Mouse (Mus musculus) midbrain, embryonic 15.5 days (tissue): ENCODE measurements at regions not wholly inside any gene's neighbourhood (a gene's known extent, or its start where the extent isn't known, plus 50 kb on each side); places are given as distances from the start of the nearest gene placed in this dataset.
A peak's percentile ranks its signal among the peaks of the same experiment; 100 is the strongest.

Experiments used
- ATAC-seq: fragments of 200-750 bp; cut with Nextera tagmentation; replicated peaks from 2 replicates; pipeline ENCODE4 v1.8.0; 2017; ENCODE audit warnings: moderate TSS enrichment
- H3K27ac ChIP-seq: fragments of 300-500 bp; sonication (generic); 2 replicates; pipeline ENCODE4 v1.5.1; 2015; ENCODE audit warnings: mild to moderate bottlenecking, inconsistent platforms
- H3K27me3 ChIP-seq: fragments of 300-500 bp; sonication (generic); replicated peaks from 2 replicates; pipeline ENCODE4 v1.6.1; 2015; ENCODE audit warnings: inconsistent platforms
- H3K36me3 ChIP-seq: fragments of 300-500 bp; sonication (generic); replicated peaks from 2 replicates; pipeline ENCODE4 v1.6.1; 2015; ENCODE audit warnings: inconsistent platforms
- H3K4me1 ChIP-seq: fragments of 300-500 bp; sonication (generic); 2 replicates; pipeline ENCODE4 v1.6.1; 2015; ENCODE audit warnings: inconsistent platforms
- H3K4me2 ChIP-seq: fragments of 300-500 bp; sonication (generic); 2 replicates; pipeline ENCODE4 v1.6.1; 2015; ENCODE audit warnings: inconsistent platforms, mild to moderate bottlenecking, moderate library complexity
- H3K4me3 ChIP-seq: fragments of 300-500 bp; sonication (generic); 2 replicates; pipeline ENCODE4 v1.5.1; 2015; ENCODE audit warnings: mild to moderate bottlenecking, inconsistent platforms
- H3K9ac ChIP-seq: fragments of 300-500 bp; sonication (generic); 2 replicates; pipeline ENCODE4 v1.6.1; 2015; ENCODE audit warnings: mild to moderate bottlenecking, inconsistent platforms
- H3K9me3 ChIP-seq: fragments of 300-500 bp; sonication (generic); 2 replicates; pipeline ENCODE4 v1.6.1; 2016; ENCODE audit warnings: inconsistent platforms
- WGBS: fragments of 180-500 bp; shearing (Covaris S2); methylation state at CpG from one replicate; pipeline ENCODE4 v1.1.7; 2015; ENCODE audit warnings: mixed read lengths; 5-methylcytosine and 5-hydroxymethylcytosine counted together

- no peak for ATAC-seq
- no peak overlapping the region for H3K4me3 ChIP-seq
- H3K27ac ChIP-seq = no peak overlapping the region
- WGBS = 43% methylated on average over 4 of the region's 4 CpGs
- no peaks in the 10 kb centered on the region for H3K36me3 ChIP-seq
- H3K27me3 ChIP-seq = no peaks in the 10 kb centered on the region
- peaks cover 6% of the 10 kb centered on the region; the same call in 1 of the 2 replicates for H3K4me1 ChIP-seq
- H3K9ac ChIP-seq = no peak overlapping the region
- H3K9me3 ChIP-seq = no peaks in the 10 kb centered on the region
- no peak overlapping the region for H3K4me2 ChIP-seq
Measured at GRCm38 (mm10) chr2:178574859-178575258, 144.5 kb downstream of the Cdh26 start.

GRCm38 (mm10) chr2:178575403-178575802 lies 145.1 kb downstream of the Cdh26 start:
- no peak overlapping the region for H3K4me2 ChIP-seq
- WGBS = 58% methylated on average over 6 of the region's 6 CpGs
- no peaks in the 10 kb centered on the region for H3K36me3 ChIP-seq
- H3K4me1 ChIP-seq = peaks cover 10% of the 10 kb centered on the region; the same call in 1 of the 2 replicates
- H3K27ac ChIP-seq = no peak overlapping the region
- H3K9ac ChIP-seq = no peak overlapping the region
- no peaks in the 10 kb centered on the region for H3K9me3 ChIP-seq
- H3K27me3 ChIP-seq = no peaks in the 10 kb centered on the region
- H3K4me3 ChIP-seq = no peak overlapping the region
- ATAC-seq = no peak

- ATAC-seq = no peak
- WGBS = 67% methylated on average over 7 of the region's 7 CpGs
Measured at GRCm38 (mm10) chr2:178576067-178576466, 145.7 kb downstream of the Cdh26 start.

GRCm38 (mm10) chr2:178579571-178579970 lies 149.2 kb downstream of the Cdh26 start:
- Histone ChIP-seq H3K4me1 (peaks cover 9% of the 10 kb centered on the region; the same call in 1 of the 2 replicates), H3K4me2 (no peak overlapping the region), H3K9me3 (no peaks in the 10 kb centered on the region), H3K36me3 (no peaks in the 10 kb centered on the region), H3K27me3 (no peaks in the 10 kb centered on the region), H3K27ac (no peak overlapping the region), H3K4me3 (no peak overlapping the region), H3K9ac (no peak overlapping the region)
- WGBS = 81% methylated on average over 6 of the region's 6 CpGs
- ATAC-seq = no peak

More at GRCm38 (mm10) chr2:178576067-178576466, 145.7 kb downstream of the Cdh26 start:
- H3K4me2 ChIP-seq = no peak overlapping the region
- no peak overlapping the region for H3K27ac ChIP-seq
- no peak overlapping the region for H3K4me3 ChIP-seq
- H3K9me3 ChIP-seq = no peaks in the 10 kb centered on the region
- H3K4me1 ChIP-seq = peaks cover 10% of the 10 kb centered on the region; the same call in 1 of the 2 replicates
- no peaks in the 10 kb centered on the region for H3K36me3 ChIP-seq
- no peak overlapping the region for H3K9ac ChIP-seq
- no peaks in the 10 kb centered on the region for H3K27me3 ChIP-seq

GRCm38 (mm10) chr2:178581306-178581705 lies 151.0 kb downstream of the Cdh26 start:
- H3K9me3 ChIP-seq = no peaks in the 10 kb centered on the region
- no peak for ATAC-seq

GRCm38 (mm10) chr2:178584970-178585566 lies 154.7 kb downstream of the Cdh26 start:
- Histone ChIP-seq H3K27me3 (no peaks in the 10 kb centered on the region), H3K4me2 (no peak overlapping the region), H3K27ac (no peak overlapping the region), H3K36me3 (no peaks in the 10 kb centered on the region), H3K4me3 (no peak overlapping the region), H3K9ac (no peak overlapping the region), H3K4me1 (0 out of 2 replicates have a peak, but pooled peaks cover 1% of the 10 kb centered on the region), H3K9me3 (no peaks in the 10 kb centered on the region)
- no peak for ATAC-seq
- 78% methylated on average over 5 of the region's 5 CpGs for WGBS

More at GRCm38 (mm10) chr2:178581306-178581705, 151.0 kb downstream of the Cdh26 start:
- no peak overlapping the region for H3K27ac ChIP-seq
- no peak overlapping the region for H3K9ac ChIP-seq
- H3K36me3 ChIP-seq = no peaks in the 10 kb centered on the region
- H3K4me3 ChIP-seq = no peak overlapping the region
- no peaks in the 10 kb centered on the region for H3K27me3 ChIP-seq
- H3K4me2 ChIP-seq = no peak overlapping the region
- H3K4me1 ChIP-seq = 0 out of 2 replicates have a peak, but pooled peaks cover 4% of the 10 kb centered on the region
- WGBS = 91% methylated on average over 12 of the region's 12 CpGs

GRCm38 (mm10) chr2:178587134-178587636 lies 156.9 kb downstream of the Cdh26 start:
- no peak for ATAC-seq
- Histone ChIP-seq H3K36me3 (no peaks in the 10 kb centered on the region), H3K4me1 (no peaks in the 10 kb centered on the region), H3K9ac (no peak overlapping the region), H3K4me3 (no peak overlapping the region), H3K27me3 (no peaks in the 10 kb centered on the region), H3K9me3 (no peaks in the 10 kb centered on the region), H3K4me2 (no peak overlapping the region), H3K27ac (no peak overlapping the region)
- WGBS = 48% methylated on average over 7 of the region's 7 CpGs

- no peak overlapping the region for H3K9ac ChIP-seq
- H3K9me3 ChIP-seq = no peaks in the 10 kb centered on the region
- no peak overlapping the region for H3K4me3 ChIP-seq
- no peaks in the 10 kb centered on the region for H3K36me3 ChIP-seq
- H3K27me3 ChIP-seq = no peaks in the 10 kb centered on the region
- H3K27ac ChIP-seq = no peak overlapping the region
- 48% methylated on average over 9 of the region's 9 CpGs for WGBS
- peaks cover 8% of the 10 kb centered on the region for H3K4me1 ChIP-seq
- no peak overlapping the region for H3K4me2 ChIP-seq
- no peak for ATAC-seq
Measured at GRCm38 (mm10) chr2:178593743-178594142, 163.4 kb downstream of the Cdh26 start.

- 26% methylated on average over 6 of the region's 6 CpGs for WGBS
- H3K9ac ChIP-seq = no peak overlapping the region
- H3K27ac ChIP-seq = no peak overlapping the region
- peaks cover 8% of the 10 kb centered on the region for H3K4me1 ChIP-seq
- 0 out of 2 replicates have a peak, but pooled peaks have one; percentile 46 for ATAC-seq
- no peak overlapping the region for H3K4me2 ChIP-seq
- H3K36me3 ChIP-seq = no peaks in the 10 kb centered on the region
- no peaks in the 10 kb centered on the region for H3K9me3 ChIP-seq
- no peaks in the 10 kb centered on the region for H3K27me3 ChIP-seq
- no peak overlapping the region for H3K4me3 ChIP-seq
Measured at GRCm38 (mm10) chr2:178594177-178594576, 163.8 kb downstream of the Cdh26 start.

GRCm38 (mm10) chr2:178596312-178597083 lies 166.2 kb downstream of the Cdh26 start:
- ATAC-seq = 0 out of 2 replicates have a peak, but pooled peaks have one; percentile 42
- no peak overlapping the region for H3K9ac ChIP-seq
- no peak overlapping the region for H3K4me3 ChIP-seq
- H3K4me2 ChIP-seq = no peak overlapping the region
- 58% methylated on average over 16 of the region's 16 CpGs for WGBS
- H3K27me3 ChIP-seq = no peaks in the 10 kb centered on the region
- no peak overlapping the region for H3K27ac ChIP-seq
- no peaks in the 10 kb centered on the region for H3K36me3 ChIP-seq
- H3K4me1 ChIP-seq = peaks cover 8% of the 10 kb centered on the region
- H3K9me3 ChIP-seq = no peaks in the 10 kb centered on the region

- no peak overlapping the region for H3K27ac ChIP-seq
- 72% methylated on average over 7 of the region's 7 CpGs for WGBS
Measured at GRCm38 (mm10) chr2:178597084-178597470, 166.7 kb downstream of the Cdh26 start.

GRCm38 (mm10) chr2:178598371-178598770 lies 168.0 kb downstream of the Cdh26 start:
- no peak overlapping the region for H3K4me2 ChIP-seq
- no peak for ATAC-seq
- no peak overlapping the region for H3K9ac ChIP-seq
- peaks cover 8% of the 10 kb centered on the region for H3K4me1 ChIP-seq
- no peaks in the 10 kb centered on the region for H3K36me3 ChIP-seq
- H3K4me3 ChIP-seq = no peak overlapping the region
- no peak overlapping the region for H3K27ac ChIP-seq
- no peaks in the 10 kb centered on the region for H3K27me3 ChIP-seq
- H3K9me3 ChIP-seq = no peaks in the 10 kb centered on the region
- 93% methylated on average over 5 of the region's 5 CpGs for WGBS

More at GRCm38 (mm10) chr2:178597084-178597470, 166.7 kb downstream of the Cdh26 start:
- H3K4me1 ChIP-seq = peaks cover 8% of the 10 kb centered on the region
- no peak overlapping the region for H3K4me3 ChIP-seq
- no peaks in the 10 kb centered on the region for H3K27me3 ChIP-seq
- ATAC-seq = no peak
- no peak overlapping the region for H3K9ac ChIP-seq
- no peaks in the 10 kb centered on the region for H3K9me3 ChIP-seq
- H3K4me2 ChIP-seq = no peak overlapping the region
- no peaks in the 10 kb centered on the region for H3K36me3 ChIP-seq
